Mouse (Mus musculus) ES-Bruce4 (cell line): Measurements from ENCODE around the gene Cys1.

ENCODE experiments used
- CTCF ChIP-seq: IDR thresholded peaks from one replicate; pipeline ENCODE4 v1.8.1; 2011; ENCODE audit warnings: low read depth, low read length
- POLR2A ChIP-seq: IDR thresholded peaks from one replicate; pipeline ENCODE4 v1.8.1; 2011; ENCODE audit warnings: low read length; ENCODE audit not compliant: insufficient read depth

- TF ChIP-seq POLR2A (no peak), CTCF (no peak)
Observed at GRCm38 (mm10) chr12:24686696-24687346, 5.2 kb upstream of the Cys1 start.
